Mouse (Mus musculus): ENCODE measurements at regions not wholly inside any gene's neighbourhood (a gene's known extent, or its start where the extent isn't known, plus 50 kb on each side); places are given as distances from the start of the nearest gene placed in this dataset.

- 78% methylated on average over 3 of the region's 3 CpGs for WGBS
- no peaks in the 10 kb centered on the region for H3K36me3 ChIP-seq
- no peak overlapping the region for H3K4me2 ChIP-seq
- H3K27me3 ChIP-seq (replicated peaks) = no peaks in the 10 kb centered on the region
- H3K27ac ChIP-seq (replicated peaks) = no peak overlapping the region
- 0 out of 2 replicates have a peak, but pooled peaks cover 4% of the 10 kb centered on the region for H3K4me1 ChIP-seq
- H3K9ac ChIP-seq = no peak overlapping the region
- ATAC-seq (ENCODE audit: extremely low read depth, insufficient number of reproducible peaks, low FRiP score, low TSS enrichment) = no peak
- H3K9me3 ChIP-seq = no peaks in the 10 kb centered on the region
- no peak overlapping the region for H3K4me3 ChIP-seq
These were observed 401.6 kb upstream of the Nmur2 start for GRCm38 (mm10) chr11:56442381-56442780.

- Histone ChIP-seq H3K9ac (no peak overlapping the region), H3K36me3 (no peaks in the 10 kb centered on the region), H3K4me2 (no peak overlapping the region), H3K4me1 (0 out of 2 replicates have a peak, but pooled peaks cover 4% of the 10 kb centered on the region), H3K9me3 (no peaks in the 10 kb centered on the region), H3K27me3 (replicated peaks) (no peaks in the 10 kb centered on the region), H3K4me3 (no peak overlapping the region), H3K27ac (replicated peaks) (no peak overlapping the region)
- no peak for ATAC-seq (ENCODE audit: extremely low read depth, insufficient number of reproducible peaks, low FRiP score, low TSS enrichment)
- WGBS = 9% methylated on average over 2 of the region's 2 CpGs
These were observed 400.3 kb upstream of the Nmur2 start for GRCm38 (mm10) chr11:56441071-56441470.

DNA sequence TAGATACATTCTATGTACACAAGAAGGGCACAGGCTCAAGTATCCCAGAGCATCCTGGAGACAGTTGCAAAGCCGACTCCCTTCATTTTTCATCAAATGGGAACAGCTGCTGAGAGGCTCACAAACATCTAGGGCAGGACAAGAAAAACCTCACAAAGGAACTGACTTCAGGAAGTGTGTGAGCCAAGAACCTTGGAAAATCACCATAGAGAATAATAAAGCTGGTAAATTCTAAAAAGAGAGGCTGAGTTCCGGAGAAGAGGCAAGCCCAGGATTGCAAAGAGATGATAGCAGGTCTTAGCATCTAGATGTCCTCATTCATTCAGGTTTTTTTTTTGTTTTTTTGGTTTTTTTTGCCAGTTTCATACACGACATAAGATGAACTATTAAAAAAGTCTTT, 390.3 kb upstream of the Nmur2 start:
- no peaks in the 10 kb centered on the region for H3K4me1 ChIP-seq
- H3K27ac ChIP-seq (replicated peaks) = no peak overlapping the region
- no peaks in the 10 kb centered on the region for H3K27me3 ChIP-seq (replicated peaks)
- 70% methylated on average over 3 of the region's 3 CpGs for WGBS
- H3K9me3 ChIP-seq = no peaks in the 10 kb centered on the region
- no peak for ATAC-seq (ENCODE audit: extremely low read depth, insufficient number of reproducible peaks, low FRiP score, low TSS enrichment)
- no peak overlapping the region for H3K9ac ChIP-seq
- no peak overlapping the region for H3K4me2 ChIP-seq
- no peak overlapping the region for H3K4me3 ChIP-seq
- H3K36me3 ChIP-seq = no peaks in the 10 kb centered on the region

- no peak overlapping the region for H3K4me3 ChIP-seq
- H3K9me3 ChIP-seq = no peaks in the 10 kb centered on the region
- no peak overlapping the region for H3K27ac ChIP-seq (replicated peaks)
- no peak for ATAC-seq (ENCODE audit: extremely low read depth, insufficient number of reproducible peaks, low FRiP score, low TSS enrichment)
- no peaks in the 10 kb centered on the region for H3K27me3 ChIP-seq (replicated peaks)
- H3K36me3 ChIP-seq = no peaks in the 10 kb centered on the region
- H3K4me1 ChIP-seq = no peaks in the 10 kb centered on the region
- no peak overlapping the region for H3K4me2 ChIP-seq
- WGBS = 54% methylated on average over 1 of the region's 1 CpGs
- H3K9ac ChIP-seq = no peak overlapping the region
These were observed 344.0 kb upstream of the Nmur2 start for GRCm38 (mm10) chr11:56384761-56385160.

DNA sequence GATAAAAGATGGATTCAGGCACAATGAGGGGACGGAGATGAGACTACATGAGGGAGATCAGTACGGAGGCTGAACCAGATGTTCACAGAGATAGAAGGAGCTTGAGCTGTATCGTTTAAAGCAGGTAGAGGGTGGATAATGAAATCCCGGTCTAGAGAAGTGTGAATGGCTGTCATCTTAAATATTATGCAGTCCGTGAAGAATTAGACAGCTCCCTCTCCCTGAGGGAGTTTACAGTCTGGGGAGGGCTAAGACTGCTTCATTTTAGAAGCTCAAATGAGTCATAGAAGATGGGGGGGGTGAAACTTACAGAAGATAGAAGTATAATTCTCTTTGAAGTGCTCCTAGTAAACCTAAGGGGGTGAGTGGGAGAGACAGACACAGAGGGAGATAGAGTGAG, 336.7 kb upstream of the Nmur2 start:
- no peak for ATAC-seq (ENCODE audit: extremely low read depth, insufficient number of reproducible peaks, low FRiP score, low TSS enrichment)
- Histone ChIP-seq H3K27ac (replicated peaks) (no peak overlapping the region), H3K4me1 (no peaks in the 10 kb centered on the region), H3K4me2 (no peak overlapping the region), H3K9me3 (no peaks in the 10 kb centered on the region), H3K27me3 (replicated peaks) (no peaks in the 10 kb centered on the region), H3K4me3 (no peak overlapping the region), H3K36me3 (no peaks in the 10 kb centered on the region), H3K9ac (no peak overlapping the region)
- 72% methylated on average over 5 of the region's 5 CpGs for WGBS

DNA sequence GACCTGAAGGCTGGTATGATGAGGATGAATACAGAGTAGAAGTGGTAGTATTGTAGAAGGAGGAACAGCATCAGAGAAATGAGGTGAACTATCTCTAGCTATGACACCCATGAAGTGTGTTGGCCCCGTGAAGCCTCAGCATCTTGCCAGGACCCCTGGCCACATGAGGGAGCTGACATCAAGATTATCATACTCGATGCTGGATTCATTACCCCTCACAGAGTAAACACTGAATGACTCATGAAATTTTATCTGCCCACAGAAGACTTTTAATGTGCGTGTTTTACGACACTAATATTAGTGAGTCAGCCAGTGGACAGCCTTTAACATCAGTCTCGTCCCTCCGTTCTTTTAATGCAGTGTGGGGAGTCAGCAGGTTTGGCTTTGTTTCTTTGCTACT, 333.5 kb upstream of the Nmur2 start:
- no peaks in the 10 kb centered on the region for H3K27me3 ChIP-seq (replicated peaks)
- no peak overlapping the region for H3K9ac ChIP-seq
- H3K27ac ChIP-seq (replicated peaks) = no peak overlapping the region
- ATAC-seq (ENCODE audit: extremely low read depth, insufficient number of reproducible peaks, low FRiP score, low TSS enrichment) = no peak
- no peaks in the 10 kb centered on the region for H3K4me1 ChIP-seq
- H3K36me3 ChIP-seq = no peaks in the 10 kb centered on the region
- no peak overlapping the region for H3K4me2 ChIP-seq
- no peak overlapping the region for H3K4me3 ChIP-seq
- 67% methylated on average over 6 of the region's 6 CpGs for WGBS
- no peaks in the 10 kb centered on the region for H3K9me3 ChIP-seq

DNA sequence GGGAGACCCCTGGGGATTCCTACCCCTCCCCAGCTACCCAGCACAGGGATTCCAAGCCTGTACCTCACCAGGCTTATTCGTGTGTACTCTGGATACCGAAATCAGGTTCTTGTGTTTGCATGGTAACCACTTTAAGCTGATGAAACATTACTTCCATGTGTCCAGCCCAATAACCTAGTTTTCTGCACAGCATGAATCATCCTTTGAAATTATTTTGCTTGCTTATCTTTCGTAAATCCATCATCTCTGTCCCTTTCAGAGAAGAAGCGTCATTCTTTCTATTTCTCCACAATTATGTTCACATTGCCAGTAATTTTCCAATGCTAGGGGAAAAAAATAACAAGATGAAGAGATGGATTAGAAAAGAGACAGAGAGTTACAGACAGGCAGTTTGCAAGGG, 332.8 kb upstream of the Nmur2 start:
- no peak overlapping the region for H3K4me2 ChIP-seq
- H3K9ac ChIP-seq = no peak overlapping the region
- H3K27ac ChIP-seq (replicated peaks) = no peak overlapping the region
- H3K27me3 ChIP-seq (replicated peaks) = no peaks in the 10 kb centered on the region
- no peaks in the 10 kb centered on the region for H3K9me3 ChIP-seq
- WGBS = 66% methylated on average over 4 of the region's 4 CpGs
- ATAC-seq (ENCODE audit: extremely low read depth, insufficient number of reproducible peaks, low FRiP score, low TSS enrichment) = no peak
- no peaks in the 10 kb centered on the region for H3K36me3 ChIP-seq
- no peak overlapping the region for H3K4me3 ChIP-seq
- no peaks in the 10 kb centered on the region for H3K4me1 ChIP-seq

DNA sequence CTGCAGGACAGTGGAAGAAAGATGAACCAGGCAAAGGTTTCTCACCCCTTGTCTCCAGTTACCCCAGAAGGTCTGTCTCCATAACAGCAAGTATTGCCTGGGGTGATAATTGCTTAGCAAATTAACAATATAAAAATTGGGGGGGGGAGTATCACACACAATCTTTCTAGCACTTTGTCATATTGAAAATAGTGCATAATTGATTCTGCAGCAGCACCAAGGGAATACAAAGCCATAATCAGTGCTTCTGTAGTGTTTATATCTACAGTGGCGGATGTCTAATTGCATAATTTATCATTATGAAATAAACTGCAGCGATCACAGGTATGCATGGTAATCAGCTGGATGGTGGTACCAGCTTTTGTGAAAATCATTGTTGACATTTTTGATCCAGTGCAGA, 316.9 kb upstream of the Nmur2 start:
- Histone ChIP-seq H3K4me2 (no peak overlapping the region), H3K4me1 (no peaks in the 10 kb centered on the region), H3K27ac (replicated peaks) (no peak overlapping the region), H3K9me3 (no peaks in the 10 kb centered on the region), H3K27me3 (replicated peaks) (no peaks in the 10 kb centered on the region), H3K4me3 (no peak overlapping the region), H3K9ac (no peak overlapping the region), H3K36me3 (no peaks in the 10 kb centered on the region)
- WGBS = 63% methylated on average over 2 of the region's 2 CpGs
- ATAC-seq (ENCODE audit: extremely low read depth, insufficient number of reproducible peaks, low FRiP score, low TSS enrichment) = no peak

DNA sequence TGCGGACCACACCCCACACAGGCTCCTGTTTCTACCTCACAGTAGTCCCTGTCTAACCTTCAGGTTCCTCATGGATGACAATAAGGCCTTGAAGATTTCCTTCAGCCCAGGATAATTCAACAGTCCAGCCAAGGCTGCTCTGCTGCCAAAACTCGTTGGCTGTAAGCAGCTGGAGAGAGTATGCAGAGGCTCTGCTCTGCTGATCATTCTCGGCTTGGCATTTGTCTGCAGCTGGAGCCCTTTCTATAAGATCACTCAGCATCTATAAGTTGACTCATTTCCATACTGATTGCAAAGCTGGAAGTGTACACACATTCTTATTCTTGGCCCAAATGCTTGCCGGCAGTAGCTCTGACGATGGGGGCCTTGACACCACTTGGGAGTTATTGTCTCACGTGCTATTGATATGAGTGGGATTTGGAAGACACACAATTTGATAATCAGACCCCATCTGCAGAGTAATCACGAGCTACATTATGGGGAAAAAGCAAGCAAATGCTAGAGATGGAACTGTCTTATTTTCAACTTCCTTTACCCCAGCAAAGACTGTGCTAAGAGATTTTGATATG, 311.1 kb upstream of the Nmur2 start:
- WGBS = 61% methylated on average over 7 of the region's 7 CpGs
- H3K9ac ChIP-seq = no peak overlapping the region
- H3K27ac ChIP-seq (replicated peaks) = no peak overlapping the region
- H3K27me3 ChIP-seq (replicated peaks) = no peaks in the 10 kb centered on the region
- no peaks in the 10 kb centered on the region for H3K36me3 ChIP-seq
- no peak for ATAC-seq (ENCODE audit: extremely low read depth, insufficient number of reproducible peaks, low FRiP score, low TSS enrichment)
- H3K9me3 ChIP-seq = no peaks in the 10 kb centered on the region
- H3K4me3 ChIP-seq = no peak overlapping the region
- H3K4me1 ChIP-seq = no peaks in the 10 kb centered on the region
- H3K4me2 ChIP-seq = no peak overlapping the region

GRCm38 (mm10) chr11:56351231-56351630, 310.4 kb upstream of the Nmur2 start:
- H3K27me3 ChIP-seq (replicated peaks) = no peaks in the 10 kb centered on the region
- no peak overlapping the region for H3K9ac ChIP-seq
- H3K36me3 ChIP-seq = no peaks in the 10 kb centered on the region
- ATAC-seq (ENCODE audit: extremely low read depth, insufficient number of reproducible peaks, low FRiP score, low TSS enrichment) = no peak
- no peaks in the 10 kb centered on the region for H3K9me3 ChIP-seq
- H3K27ac ChIP-seq (replicated peaks) = no peak overlapping the region
- H3K4me2 ChIP-seq = no peak overlapping the region
- H3K4me3 ChIP-seq = no peak overlapping the region
- 73% methylated on average over 1 of the region's 1 CpGs for WGBS
- no peaks in the 10 kb centered on the region for H3K4me1 ChIP-seq

GRCm38 (mm10) chr11:56349766-56350165, 309.0 kb upstream of the Nmur2 start:
- Histone ChIP-seq H3K4me2 (no peak overlapping the region), H3K27ac (replicated peaks) (no peak overlapping the region), H3K9me3 (no peaks in the 10 kb centered on the region), H3K36me3 (no peaks in the 10 kb centered on the region), H3K4me3 (no peak overlapping the region), H3K4me1 (no peaks in the 10 kb centered on the region), H3K27me3 (replicated peaks) (no peaks in the 10 kb centered on the region), H3K9ac (no peak overlapping the region)
- 73% methylated on average over 3 of the region's 3 CpGs for WGBS
- no peak for ATAC-seq (ENCODE audit: extremely low read depth, insufficient number of reproducible peaks, low FRiP score, low TSS enrichment)

DNA sequence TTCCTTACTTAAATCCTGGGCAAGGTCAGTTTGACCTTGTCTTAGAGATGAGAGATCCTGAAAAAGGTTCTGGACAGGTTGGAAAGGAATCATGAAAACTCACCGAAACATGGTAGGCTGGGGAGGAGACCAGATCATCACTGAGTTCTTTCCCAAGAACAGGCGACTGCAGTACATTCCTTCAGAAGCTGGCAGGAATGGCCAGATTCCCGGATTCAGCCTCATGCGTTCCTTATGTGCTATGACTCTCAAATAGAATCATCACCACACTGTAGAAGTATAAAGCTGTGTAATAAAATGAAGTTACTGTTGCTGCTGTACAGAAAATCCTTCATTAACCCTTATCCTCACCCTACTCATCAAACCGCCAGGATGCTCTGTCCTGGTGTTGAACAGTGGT, 307.6 kb upstream of the Nmur2 start:
- ATAC-seq (ENCODE audit: extremely low read depth, insufficient number of reproducible peaks, low FRiP score, low TSS enrichment) = no peak
- 81% methylated on average over 5 of the region's 5 CpGs for WGBS
- Histone ChIP-seq H3K27ac (replicated peaks) (no peak overlapping the region), H3K9ac (no peak overlapping the region), H3K4me1 (no peaks in the 10 kb centered on the region), H3K4me2 (no peak overlapping the region), H3K4me3 (no peak overlapping the region), H3K27me3 (replicated peaks) (no peaks in the 10 kb centered on the region), H3K9me3 (no peaks in the 10 kb centered on the region), H3K36me3 (no peaks in the 10 kb centered on the region)
